Mouse (Mus musculus): ENCODE results near the gene Prph. TPM values are rescaled to one million over a fixed set of nuclear protein-coding genes. Genes with fewer than 3 reads are reported as not detected.

The Prph gene
- polyA plus RNA-seq, 1 experiment from 2014 or later, result 66.3 TPM

GRCm38 (mm10) chr15:99078181-99078910 lies 23.4 kb downstream of the Prph start:
- ATAC-seq (ENCODE audit: low read depth) (no peak), DNase-seq (ENCODE audit: low spot score) (no peak)
- Histone ChIP-seq H3K27ac (replicated peaks; ENCODE audit: low read depth, low read length) (no peak overlapping the region), H3K36me3 (ENCODE audit: control insufficient read depth, insufficient read depth, low read length) (peaks cover 31% of the 10 kb centered on the region), H3K4me2 (ENCODE audit: low read depth, low read length) (no peak overlapping the region), H3K27me3 (replicated peaks; ENCODE audit: control insufficient read depth, insufficient read depth, low read length) (no peaks in the 10 kb centered on the region), H3K9ac (ENCODE audit: low read depth, low read length) (peak overlapping the region; percentile 2), H3K4me1 (ENCODE audit: control insufficient read depth, insufficient read depth, low read length) (peaks cover 14% of the 10 kb centered on the region), H3K4me3 (ENCODE audit: low read depth, low read length) (no peak overlapping the region), H3K9me3 (ENCODE audit: control insufficient read depth, low read length) (no peaks in the 10 kb centered on the region)
- 53% methylated on average over 13 of the region's 15 CpGs for WGBS

GRCm38 (mm10) chr15:99079804-99080203 lies 24.8 kb downstream of the Prph start:
- Histone ChIP-seq H3K4me3 (ENCODE audit: low read depth, low read length) (no peak overlapping the region), H3K4me2 (ENCODE audit: low read depth, low read length) (no peak overlapping the region), H3K4me1 (ENCODE audit: control insufficient read depth, insufficient read depth, low read length) (peaks cover 9% of the 10 kb centered on the region), H3K27me3 (replicated peaks; ENCODE audit: control insufficient read depth, insufficient read depth, low read length) (peaks cover 10% of the 10 kb centered on the region; the same call in 1 of the 2 replicates), H3K9ac (ENCODE audit: low read depth, low read length) (no peak overlapping the region), H3K27ac (replicated peaks; ENCODE audit: low read depth, low read length) (no peak overlapping the region), H3K9me3 (ENCODE audit: control insufficient read depth, low read length) (no peaks in the 10 kb centered on the region), H3K36me3 (ENCODE audit: control insufficient read depth, insufficient read depth, low read length) (peaks cover 31% of the 10 kb centered on the region)
- WGBS, result 87% methylated on average over 3 of the region's 3 CpGs
- no peak for DNase-seq (ENCODE audit: low spot score)
- ATAC-seq (ENCODE audit: low read depth), result no peak

- H3K4me1 ChIP-seq (ENCODE audit: control insufficient read depth, insufficient read depth, low read length), result no peaks in the 10 kb centered on the region
- H3K9me3 ChIP-seq (ENCODE audit: control insufficient read depth, low read length), result no peaks in the 10 kb centered on the region
- H3K27me3 ChIP-seq (replicated peaks; ENCODE audit: control insufficient read depth, insufficient read depth, low read length), result peaks cover 35% of the 10 kb centered on the region
- no peak overlapping the region for H3K4me2 ChIP-seq (ENCODE audit: low read depth, low read length)
- peaks cover 26% of the 10 kb centered on the region for H3K36me3 ChIP-seq (ENCODE audit: control insufficient read depth, insufficient read depth, low read length)
- 94% methylated on average over 10 of the region's 12 CpGs for WGBS
- no peak overlapping the region for H3K9ac ChIP-seq (ENCODE audit: low read depth, low read length)
- H3K27ac ChIP-seq (replicated peaks; ENCODE audit: low read depth, low read length), result no peak overlapping the region
- DNase-seq (ENCODE audit: low spot score) (no peak), ATAC-seq (ENCODE audit: low read depth) (no peak)
- H3K4me3 ChIP-seq (ENCODE audit: low read depth, low read length), result no peak overlapping the region
Observed at GRCm38 (mm10) chr15:99082322-99082721, 27.3 kb downstream of the Prph start.

GRCm38 (mm10) chr15:99082840-99083239 lies 27.9 kb downstream of the Prph start:
- no peaks in the 10 kb centered on the region for H3K4me1 ChIP-seq (ENCODE audit: control insufficient read depth, insufficient read depth, low read length)
- ATAC-seq (ENCODE audit: low read depth), result no peak
- peaks cover 26% of the 10 kb centered on the region for H3K36me3 ChIP-seq (ENCODE audit: control insufficient read depth, insufficient read depth, low read length)
- peaks cover 40% of the 10 kb centered on the region for H3K27me3 ChIP-seq (replicated peaks; ENCODE audit: control insufficient read depth, insufficient read depth, low read length)
- 92% methylated on average over 16 of the region's 16 CpGs for whole genome bisulfite sequencing
- no peak overlapping the region for H3K4me2 ChIP-seq (ENCODE audit: low read depth, low read length)
- no peak overlapping the region for H3K9ac ChIP-seq (ENCODE audit: low read depth, low read length)
- no peak for DNase-seq (ENCODE audit: low spot score)
- H3K9me3 ChIP-seq (ENCODE audit: control insufficient read depth, low read length), result no peaks in the 10 kb centered on the region
- no peak overlapping the region for H3K4me3 ChIP-seq (ENCODE audit: low read depth, low read length)
- no peak overlapping the region for H3K27ac ChIP-seq (replicated peaks; ENCODE audit: low read depth, low read length)

GRCm38 (mm10) chr15:99083258-99083657 lies 28.3 kb downstream of the Prph start:
- Histone ChIP-seq H3K4me1 (ENCODE audit: control insufficient read depth, insufficient read depth, low read length) (no peaks in the 10 kb centered on the region), H3K4me3 (ENCODE audit: low read depth, low read length) (no peak overlapping the region), H3K9me3 (ENCODE audit: control insufficient read depth, low read length) (no peaks in the 10 kb centered on the region), H3K36me3 (ENCODE audit: control insufficient read depth, insufficient read depth, low read length) (peaks cover 22% of the 10 kb centered on the region), H3K27me3 (replicated peaks; ENCODE audit: control insufficient read depth, insufficient read depth, low read length) (peaks cover 45% of the 10 kb centered on the region), H3K4me2 (ENCODE audit: low read depth, low read length) (no peak overlapping the region), H3K9ac (ENCODE audit: low read depth, low read length) (no peak overlapping the region), H3K27ac (replicated peaks; ENCODE audit: low read depth, low read length) (no peak overlapping the region)
- ATAC-seq (ENCODE audit: low read depth) (no peak), DNase-seq (ENCODE audit: low spot score) (peak; percentile 61)
- WGBS, result 74% methylated on average over 9 of the region's 9 CpGs

GRCm38 (mm10) chr15:99083867-99084557 lies 29.0 kb downstream of the Prph start:
- H3K27me3 ChIP-seq (replicated peaks; ENCODE audit: control insufficient read depth, insufficient read depth, low read length), result peaks cover 52% of the 10 kb centered on the region
- H3K4me1 ChIP-seq (ENCODE audit: control insufficient read depth, insufficient read depth, low read length), result no peaks in the 10 kb centered on the region
- WGBS, result 5% methylated on average over 10 of the region's 11 CpGs
- no peak for ATAC-seq (ENCODE audit: low read depth)
- DNase-seq (ENCODE audit: low spot score), result no peak
- 0 out of 2 replicates have a peak overlapping the region, but pooled peaks have one; percentile 7 for H3K4me2 ChIP-seq (ENCODE audit: low read depth, low read length)
- no peak overlapping the region for H3K4me3 ChIP-seq (ENCODE audit: low read depth, low read length)
- H3K36me3 ChIP-seq (ENCODE audit: control insufficient read depth, insufficient read depth, low read length), result peaks cover 19% of the 10 kb centered on the region
- H3K9me3 ChIP-seq (ENCODE audit: control insufficient read depth, low read length), result no peaks in the 10 kb centered on the region
- no peak overlapping the region for H3K9ac ChIP-seq (ENCODE audit: low read depth, low read length)
- no peak overlapping the region for H3K27ac ChIP-seq (replicated peaks; ENCODE audit: low read depth, low read length)

GRCm38 (mm10) chr15:99084618-99085017 lies 29.6 kb downstream of the Prph start:
- DNase-seq (ENCODE audit: low spot score) (no peak), ATAC-seq (ENCODE audit: low read depth) (no peak)
- Histone ChIP-seq H3K36me3 (ENCODE audit: control insufficient read depth, insufficient read depth, low read length) (peaks cover 19% of the 10 kb centered on the region), H3K9ac (ENCODE audit: low read depth, low read length) (no peak overlapping the region), H3K4me1 (ENCODE audit: control insufficient read depth, insufficient read depth, low read length) (no peaks in the 10 kb centered on the region), H3K9me3 (ENCODE audit: control insufficient read depth, low read length) (no peaks in the 10 kb centered on the region), H3K4me3 (ENCODE audit: low read depth, low read length) (no peak overlapping the region), H3K4me2 (ENCODE audit: low read depth, low read length) (0 out of 2 replicates have a peak overlapping the region, but pooled peaks have one; percentile 7), H3K27ac (replicated peaks; ENCODE audit: low read depth, low read length) (no peak overlapping the region), H3K27me3 (replicated peaks; ENCODE audit: control insufficient read depth, insufficient read depth, low read length) (peaks cover 58% of the 10 kb centered on the region)
- 11% methylated on average over 19 of the region's 19 CpGs for WGBS

- Histone ChIP-seq H3K4me1 (ENCODE audit: control insufficient read depth, insufficient read depth, low read length) (no peaks in the 10 kb centered on the region), H3K27ac (replicated peaks; ENCODE audit: low read depth, low read length) (no peak overlapping the region), H3K36me3 (ENCODE audit: control insufficient read depth, insufficient read depth, low read length) (peaks cover 15% of the 10 kb centered on the region), H3K9ac (ENCODE audit: low read depth, low read length) (no peak overlapping the region), H3K4me3 (ENCODE audit: low read depth, low read length) (no peak overlapping the region), H3K27me3 (replicated peaks; ENCODE audit: control insufficient read depth, insufficient read depth, low read length) (peaks cover 72% of the 10 kb centered on the region), H3K4me2 (ENCODE audit: low read depth, low read length) (no peak overlapping the region), H3K9me3 (ENCODE audit: control insufficient read depth, low read length) (no peaks in the 10 kb centered on the region)
- no peak for DNase-seq (ENCODE audit: low spot score)
- WGBS, result 82% methylated on average over 4 of the region's 4 CpGs
- ATAC-seq (ENCODE audit: low read depth), result no peak
Observed at GRCm38 (mm10) chr15:99085997-99086396, 31.0 kb downstream of the Prph start.

Measured in embryonic facial prominence, embryonic 14.5 days (tissue).